Mouse (Mus musculus) small intestine, adult 2 months (tissue): ENCODE measurements around the gene Dusp16. TPM values are rescaled to one million over a fixed set of nuclear protein-coding genes. Genes with fewer than 3 reads are reported as not detected.

Experiments used
- H3K27ac ChIP-seq: fragments of 200-500 bp; 2 replicates; pipeline ENCODE4 v1.5.1; 2012; ENCODE audit warnings: low read depth, low read length, control low read depth, inconsistent platforms; ENCODE audit not compliant: insufficient read depth
- H3K27me3 ChIP-seq: fragments of 200-500 bp; 2 replicates; pipeline ENCODE4 v1.6.1; 2012; ENCODE audit warnings: mild to moderate bottlenecking, moderate library complexity, low read length, inconsistent platforms; ENCODE audit not compliant: control insufficient read depth, insufficient read depth
- H3K36me3 ChIP-seq: fragments of 200-500 bp; 2 replicates; pipeline ENCODE4 v1.6.1; 2012; ENCODE audit warnings: mild to moderate bottlenecking, low read length, control low read depth, inconsistent platforms; ENCODE audit not compliant: control insufficient read depth, insufficient read depth
- H3K4me1 ChIP-seq: fragments of 200-500 bp; 2 replicates; pipeline ENCODE4 v1.6.1; 2012; ENCODE audit warnings: low read length, inconsistent platforms, mixed read lengths; ENCODE audit not compliant: control insufficient read depth, insufficient read depth, insufficient read length
- H3K4me3 ChIP-seq: fragments of 200-500 bp; 2 replicates; pipeline ENCODE4 v1.5.1; 2012; ENCODE audit warnings: low read depth, mild to moderate bottlenecking, control low read depth, inconsistent platforms, low read length, moderate library complexity
- CTCF ChIP-seq: fragments of 200-500 bp; IDR thresholded peaks from 2 replicates; pipeline ENCODE4 v1.5.1; 2012; ENCODE audit warnings: low read depth, mild to moderate bottlenecking, control low read depth, inconsistent platforms, low read length, moderate library complexity, mixed read lengths; ENCODE audit not compliant: insufficient replicate concordance, insufficient read length; ENCODE audit errors: extremely low read depth
- POLR2A ChIP-seq: fragments of 200-500 bp; IDR thresholded peaks from 2 replicates; pipeline ENCODE4 v1.6.1; 2012; ENCODE audit warnings: low read depth, mild to moderate bottlenecking, control low read depth, inconsistent platforms, low read length, moderate library complexity
- WGBS: fragments of 180-500 bp; shearing (Covaris S2); methylation state at CpG from one replicate; pipeline ENCODE4 v1.1.7; 2018; 5-methylcytosine and 5-hydroxymethylcytosine counted together
- polyA plus RNA-seq: library from polyadenylated mRNA; depleted of rRNA; stranded (reverse); fragments of >200 nt; gene quantifications from 2 replicates; pipeline ENCODE4 v1.2.3, GENCODE M21; 2012

The Dusp16 gene
- polyA plus RNA-seq, 1 experiment: 26.1 TPM

GRCm38 (mm10) chr6:134719156-134719555 is 73.3 kb downstream of the Dusp16 start:
- Histone ChIP-seq H3K27ac (peak overlapping the region; percentile 83), H3K27me3 (no peaks in the 10 kb centered on the region), H3K4me1 (peaks cover 32% of the 10 kb centered on the region), H3K36me3 (peaks cover 49% of the 10 kb centered on the region), H3K4me3 (no peak overlapping the region)
- 52% methylated on average over 5 of the region's 5 CpGs for WGBS
- no peak for TF ChIP-seq POLR2A
- TF ChIP-seq CTCF: no peak

- peak overlapping the region; percentile 83 for H3K27ac ChIP-seq
- TF ChIP-seq POLR2A (no peak), CTCF (no peak)
- WGBS: 40% methylated on average over 11 of the region's 11 CpGs
Observed at GRCm38 (mm10) chr6:134718668-134719065, 73.8 kb downstream of the Dusp16 start.

GRCm38 (mm10) chr6:134717886-134718667 is 74.3 kb downstream of the Dusp16 start:
- TF ChIP-seq CTCF (no peak), POLR2A (no peak)
- Histone ChIP-seq H3K27ac (peak overlapping the region; percentile 72), H3K4me1 (peaks cover 25% of the 10 kb centered on the region), H3K36me3 (peaks cover 46% of the 10 kb centered on the region), H3K4me3 (no peak overlapping the region), H3K27me3 (no peaks in the 10 kb centered on the region)
- WGBS: 65% methylated on average over 20 of the region's 20 CpGs

More at GRCm38 (mm10) chr6:134718668-134719065, 73.8 kb downstream of the Dusp16 start:
- Histone ChIP-seq H3K4me1 (peaks cover 29% of the 10 kb centered on the region), H3K4me3 (no peak overlapping the region), H3K27me3 (no peaks in the 10 kb centered on the region), H3K36me3 (peaks cover 49% of the 10 kb centered on the region)

GRCm38 (mm10) chr6:134716168-134716587 is 76.2 kb downstream of the Dusp16 start:
- no peak for TF ChIP-seq CTCF
- no peak for TF ChIP-seq POLR2A
- H3K36me3 ChIP-seq: peaks cover 40% of the 10 kb centered on the region
- H3K4me3 ChIP-seq: no peak overlapping the region
- H3K27me3 ChIP-seq: no peaks in the 10 kb centered on the region
- no peak overlapping the region for H3K27ac ChIP-seq
- H3K4me1 ChIP-seq: peaks cover 16% of the 10 kb centered on the region
- 67% methylated on average over 6 of the region's 6 CpGs for WGBS

- TF ChIP-seq CTCF (no peak), POLR2A (no peak)
- WGBS: 79% methylated on average over 1 of the region's 1 CpGs
- H3K27me3 ChIP-seq: no peaks in the 10 kb centered on the region
- H3K4me1 ChIP-seq: peaks cover 9% of the 10 kb centered on the region
- H3K27ac ChIP-seq: no peak overlapping the region
- peaks cover 34% of the 10 kb centered on the region for H3K36me3 ChIP-seq
- H3K4me3 ChIP-seq: no peak overlapping the region
Observed at GRCm38 (mm10) chr6:134713897-134714296, 78.5 kb downstream of the Dusp16 start.

- Histone ChIP-seq H3K27ac (no peak overlapping the region), H3K36me3 (peaks cover 32% of the 10 kb centered on the region), H3K27me3 (no peaks in the 10 kb centered on the region), H3K4me1 (peaks cover 5% of the 10 kb centered on the region; the same call in 1 of the 2 replicates), H3K4me3 (no peak overlapping the region)
- 41% methylated on average over 3 of the region's 3 CpGs for WGBS
- no peak for TF ChIP-seq POLR2A
- no peak for TF ChIP-seq CTCF
Observed at GRCm38 (mm10) chr6:134713321-134713720, 79.1 kb downstream of the Dusp16 start.

- 92% methylated on average over 15 of the region's 15 CpGs for WGBS
- TF ChIP-seq POLR2A: no peak
- TF ChIP-seq CTCF: no peak
- H3K4me1 ChIP-seq: peaks cover under 1% of the 10 kb centered on the region
- no peak overlapping the region for H3K4me3 ChIP-seq
- no peaks in the 10 kb centered on the region for H3K27me3 ChIP-seq
- peaks cover 8% of the 10 kb centered on the region for H3K36me3 ChIP-seq
- H3K27ac ChIP-seq: no peak overlapping the region
Observed at GRCm38 (mm10) chr6:134710020-134710419, 82.4 kb downstream of the Dusp16 start.
